Mouse (Mus musculus): Measurements from ENCODE around the gene Utp11. TPM values are rescaled to one million over a fixed set of nuclear protein-coding genes. Genes with fewer than 3 reads are reported as not detected.
"Not testable (repeated sequence)": the region's sequence is repeated elsewhere in the genome, so short reads cannot be mapped to it uniquely, and the experiment has no call there.

Gene Utp11
- 10 to 100 TPM; 15.1 to 16.6 TPM for total RNA-seq (2021)

- DNase-seq (ENCODE audit: extremely low spot score in 1 of 2, low spot score in 1 of 2): peak; percentile 71 to 72
Measured at GRCm38 (mm10) chr4:124693135-124693894, at the start of gene Utp11. TSS of gene Utp11 (minus strand) at chr4:124693600.

GRCm38 (mm10) chr4:124742839-124743238 is 49.4 kb upstream of the Utp11 start:
- DNase-seq (ENCODE audit: extremely low spot score in 1 of 2, low spot score in 1 of 2): no peak

GRCm38 (mm10) chr4:124741376-124742343 is 48.3 kb upstream of the Utp11 start, which contains the start of gene Inpp5b:
TSS of gene Inpp5b (plus strand) at chr4:124741850.
- DNase-seq (ENCODE audit: extremely low spot score in 1 of 2, low spot score in 1 of 2): peak; percentile 68 to 72

- no peak for DNase-seq (ENCODE audit: extremely low spot score in 1 of 2, low spot score in 1 of 2)
Measured at GRCm38 (mm10) chr4:124738783-124739182, 45.4 kb upstream of the Utp11 start.

GRCm38 (mm10) chr4:124738013-124738412 is 44.6 kb upstream of the Utp11 start:
- DNase-seq (ENCODE audit: extremely low spot score in 1 of 2, low spot score in 1 of 2): no peak

GRCm38 (mm10) chr4:124737486-124737885 is 44.1 kb upstream of the Utp11 start:
- DNase-seq (ENCODE audit: extremely low spot score in 1 of 2, low spot score in 1 of 2): no peak

- DNase-seq (ENCODE audit: extremely low spot score in 1 of 2, low spot score in 1 of 2): no peak
Measured at GRCm38 (mm10) chr4:124736952-124737351, 43.6 kb upstream of the Utp11 start.

GRCm38 (mm10) chr4:124726121-124726520 is 32.7 kb upstream of the Utp11 start:
- DNase-seq (ENCODE audit: extremely low spot score in 1 of 2, low spot score in 1 of 2): no peak

- DNase-seq (ENCODE audit: extremely low spot score in 1 of 2, low spot score in 1 of 2): no peak
Measured at GRCm38 (mm10) chr4:124719101-124719500, 25.7 kb upstream of the Utp11 start.

- peak; percentile 88 for DNase-seq (ENCODE audit: extremely low spot score in 1 of 2, low spot score in 1 of 2)
Measured at GRCm38 (mm10) chr4:124714545-124715481, 21.4 kb upstream of the Utp11 start, which contains the start of gene Sf3a3. TSS of gene Sf3a3 (plus strand) at chr4:124714776.

- DNase-seq (ENCODE audit: extremely low spot score in 1 of 2, low spot score in 1 of 2): not testable (repeated sequence)
Measured at GRCm38 (mm10) chr4:124713850-124714249, 20.4 kb upstream of the Utp11 start.

GRCm38 (mm10) chr4:124712618-124713017 is 19.2 kb upstream of the Utp11 start:
- no peak for DNase-seq (ENCODE audit: extremely low spot score in 1 of 2, low spot score in 1 of 2)

- no peak for DNase-seq (ENCODE audit: extremely low spot score in 1 of 2, low spot score in 1 of 2)
Measured at GRCm38 (mm10) chr4:124710776-124711291, 17.4 kb upstream of the Utp11 start.

- DNase-seq (ENCODE audit: extremely low spot score in 1 of 2, low spot score in 1 of 2): no peak
Measured at GRCm38 (mm10) chr4:124709961-124710446, 16.6 kb upstream of the Utp11 start.

GRCm38 (mm10) chr4:124708518-124709477 is 15.4 kb upstream of the Utp11 start:
- DNase-seq (ENCODE audit: extremely low spot score in 1 of 2, low spot score in 1 of 2): peak; percentile 41 to 52

- not testable (repeated sequence) for DNase-seq (ENCODE audit: extremely low spot score in 1 of 2, low spot score in 1 of 2)
Measured at GRCm38 (mm10) chr4:124708200-124708517, 14.8 kb upstream of the Utp11 start.

- DNase-seq (ENCODE audit: extremely low spot score in 1 of 2, low spot score in 1 of 2): not testable (repeated sequence)
Measured at GRCm38 (mm10) chr4:124707381-124708199, 14.2 kb upstream of the Utp11 start.

All from layer of hippocampus, postnatal 25 days (tissue).